Mouse (Mus musculus) liver, postnatal 0 days (tissue): ENCODE measurements around the gene Strip2. TPM values are rescaled to one million over a fixed set of nuclear protein-coding genes. Genes with fewer than 3 reads are reported as not detected.
A peak's percentile ranks its signal among the peaks of the same experiment; 100 is the strongest.

ENCODE experiments used
- ATAC-seq: fragments of 200-750 bp; cut with Nextera tagmentation; 2 replicates; pipeline ENCODE4 v1.8.0; 2017; ENCODE audit warnings: mild to moderate bottlenecking, moderate library complexity
- DNase-seq: peaks from one replicate; pipeline ENCODE4 v3.0.0-alpha.2; 2016
- H3K27ac ChIP-seq: fragments of 300-500 bp; sonication (generic); 2 replicates; pipeline ENCODE4 v1.5.1; 2014; ENCODE audit warnings: antibody characterized with exemption, moderate library complexity, mild to moderate bottlenecking, low read depth
- H3K27me3 ChIP-seq: fragments of 300-500 bp; sonication (generic); 2 replicates; pipeline ENCODE4 v1.6.1; 2014; ENCODE audit warnings: low read length, control low read depth, mixed read lengths; ENCODE audit not compliant: insufficient read depth
- H3K36me3 ChIP-seq: fragments of 300-500 bp; sonication (generic); replicated peaks from 2 replicates; pipeline ENCODE4 v1.6.1; 2014; ENCODE audit warnings: mild to moderate bottlenecking, control low read depth, low read length, moderate library complexity, mixed read lengths; ENCODE audit not compliant: insufficient read depth
- H3K4me1 ChIP-seq: fragments of 300-500 bp; sonication (generic); 2 replicates; pipeline ENCODE4 v1.6.1; 2014; ENCODE audit warnings: antibody characterized with exemption, mild to moderate bottlenecking, control low read depth; ENCODE audit not compliant: insufficient read depth
- H3K4me2 ChIP-seq: fragments of 300-500 bp; sonication (generic); 2 replicates; pipeline ENCODE4 v1.6.1; 2014; ENCODE audit warnings: low read depth, mild to moderate bottlenecking, low read length, moderate library complexity, mixed read lengths
- H3K4me3 ChIP-seq: fragments of 300-500 bp; sonication (generic); 2 replicates; pipeline ENCODE4 v1.5.1; 2014; ENCODE audit warnings: low read depth, low read length
- H3K9ac ChIP-seq: fragments of 300-500 bp; sonication (generic); replicated peaks from 2 replicates; pipeline ENCODE4 v1.6.1; 2014; ENCODE audit warnings: mild to moderate bottlenecking, moderate library complexity
- H3K9me3 ChIP-seq: fragments of 300-500 bp; sonication (generic); 2 replicates; pipeline ENCODE4 v1.6.1; 2016; ENCODE audit warnings: mild to moderate bottlenecking, control low read depth, low read length, mixed read lengths
- CTCF ChIP-seq: sonication (generic); IDR thresholded peaks from 2 replicates; pipeline ENCODE4 v1.5.1; 2016; ENCODE audit warnings: antibody characterized with exemption, low read depth
- EP300 ChIP-seq: IDR thresholded peaks from 2 replicates; pipeline ENCODE4 v1.6.1; 2016; ENCODE audit warnings: antibody characterized with exemption, low read depth, mild to moderate bottlenecking
- WGBS: fragments of 180-500 bp; shearing (Covaris S2); extraction: QIAGEN DNeasy Blood & Tissue Kit; methylation state at CpG from one replicate; pipeline ENCODE4 v1.1.7; 2014; ENCODE audit not compliant: insufficient replicate concordance; 5-methylcytosine and 5-hydroxymethylcytosine counted together
- polyA plus RNA-seq: library from polyadenylated mRNA; unstranded; fragments of >200 nt; fragmentation: Nextera tagmentation; extraction: Ambion mirVana; gene quantifications from 2 replicates; pipeline ENCODE4 v1.2.1, GENCODE M21; 2015

Gene Strip2
- polyA plus RNA-seq, 1 experiment from 2014 or later = 0.23 TPM

GRCm38 (mm10) chr6:29985504-29985903 lies 68.7 kb downstream of the Strip2 start:
- Histone ChIP-seq H3K4me1 (peaks cover 22% of the 10 kb centered on the region), H3K36me3 (no peaks in the 10 kb centered on the region), H3K9me3 (no peaks in the 10 kb centered on the region), H3K4me2 (peak overlapping the region; percentile 87), H3K4me3 (peak overlapping the region; percentile 59), H3K9ac (peak overlapping the region; percentile 58), H3K27ac (peak overlapping the region; percentile 79), H3K27me3 (no peaks in the 10 kb centered on the region)
- DNase-seq (no peak), ATAC-seq (peak; percentile 22)
- TF ChIP-seq CTCF (no peak), EP300 (no peak)
- WGBS = under 1% methylated on average over 14 of the region's 14 CpGs

- Histone ChIP-seq H3K9me3 (no peaks in the 10 kb centered on the region), H3K9ac (peak overlapping the region; percentile 58), H3K27ac (peak overlapping the region; percentile 79; the same call in 1 of the 2 replicates), H3K36me3 (no peaks in the 10 kb centered on the region), H3K4me3 (peak overlapping the region; percentile 59), H3K4me1 (peaks cover 22% of the 10 kb centered on the region), H3K4me2 (peak overlapping the region; percentile 87), H3K27me3 (no peaks in the 10 kb centered on the region)
- no peak for DNase-seq
- ATAC-seq = no peak
- no peak for TF ChIP-seq CTCF
- no peak for TF ChIP-seq EP300
- WGBS = 10% methylated on average over 6 of the region's 6 CpGs
These were observed 69.2 kb downstream of the Strip2 start for GRCm38 (mm10) chr6:29985986-29986385.

GRCm38 (mm10) chr6:29987246-29987645 lies 70.4 kb downstream of the Strip2 start:
- WGBS = 37% methylated on average over 3 of the region's 3 CpGs
- ATAC-seq = no peak
- H3K27ac ChIP-seq = no peak overlapping the region

GRCm38 (mm10) chr6:29998140-29998539 lies 81.3 kb downstream of the Strip2 start:
- DNase-seq (no peak), ATAC-seq (no peak)
- Histone ChIP-seq H3K27ac (no peak overlapping the region), H3K9me3 (no peaks in the 10 kb centered on the region), H3K36me3 (no peaks in the 10 kb centered on the region), H3K27me3 (no peaks in the 10 kb centered on the region), H3K9ac (no peak overlapping the region), H3K4me1 (no peaks in the 10 kb centered on the region; the same call in 1 of the 2 replicates), H3K4me3 (no peak overlapping the region), H3K4me2 (no peak overlapping the region)
- TF ChIP-seq EP300 (no peak), CTCF (no peak)
- 73% methylated on average over 9 of the region's 9 CpGs for WGBS

More at GRCm38 (mm10) chr6:29987246-29987645, 70.4 kb downstream of the Strip2 start:
- no peak overlapping the region for H3K4me3 ChIP-seq
- no peak for DNase-seq
- no peaks in the 10 kb centered on the region for H3K27me3 ChIP-seq
- no peak for TF ChIP-seq CTCF
- no peak for TF ChIP-seq EP300
- H3K9me3 ChIP-seq = no peaks in the 10 kb centered on the region
- H3K4me2 ChIP-seq = no peak overlapping the region
- H3K36me3 ChIP-seq = no peaks in the 10 kb centered on the region
- no peak overlapping the region for H3K9ac ChIP-seq
- H3K4me1 ChIP-seq = peaks cover 22% of the 10 kb centered on the region

- Histone ChIP-seq H3K9me3 (no peaks in the 10 kb centered on the region), H3K27me3 (no peaks in the 10 kb centered on the region), H3K4me2 (no peak overlapping the region), H3K27ac (no peak overlapping the region), H3K4me3 (no peak overlapping the region), H3K36me3 (no peaks in the 10 kb centered on the region), H3K9ac (no peak overlapping the region), H3K4me1 (no peaks in the 10 kb centered on the region; the same call in 1 of the 2 replicates)
- whole genome bisulfite sequencing = 49% methylated on average over 4 of the region's 4 CpGs
- DNase-seq (no peak), ATAC-seq (no peak)
- TF ChIP-seq CTCF (no peak), EP300 (no peak)
These were observed 82.0 kb downstream of the Strip2 start for GRCm38 (mm10) chr6:29998771-29999170.

- Histone ChIP-seq H3K4me2 (no peak overlapping the region), H3K27ac (no peak overlapping the region), H3K9ac (no peak overlapping the region), H3K9me3 (no peaks in the 10 kb centered on the region; the same call in 1 of the 2 replicates), H3K36me3 (no peaks in the 10 kb centered on the region), H3K4me1 (no peaks in the 10 kb centered on the region), H3K27me3 (no peaks in the 10 kb centered on the region), H3K4me3 (no peak overlapping the region)
- ATAC-seq = no peak
- DNase-seq = no peak
- TF ChIP-seq CTCF = no peak
- no peak for TF ChIP-seq EP300
- WGBS = 74% methylated on average over 9 of the region's 9 CpGs
These were observed 85.8 kb downstream of the Strip2 start for GRCm38 (mm10) chr6:30002628-30003027.
